Comparison of ENCODE assay signal across 19 mouse cellular contexts in genomic region chr12:100998564-100998962, GRCm38 (mm10). TPM values are rescaled to one million over a fixed set of nuclear protein-coding genes. Genes with fewer than 3 reads are reported as not detected.
DNase-seq lines count a peak whose midpoint lies in the region; ATAC-seq and TF ChIP-seq lines count a peak whose summit lies in the region.
"Had no signal": no experiment of that assay in that cellular context is flagged by ENCODE, and none has a peak within 500 bp of the region (broad histone marks: within the 10 kb centered on the region; RNA-seq: fewer than 3 reads in every experiment).

No protein-coding gene starts in this region.

- no peaks in the 10 kb centered on the region; the same call in 1 of the 2 replicates for H3K79me2 ChIP-seq in heart, adult 2 months (replicated peaks; ENCODE audit: control insufficient read depth, insufficient read depth, low read length)

- TF ChIP-seq POLR2A in heart, adult 2 months (IDR thresholded peaks at IDR 0.05; ENCODE audit: insufficient read depth, low read depth, low read length) = no peak

- intact Hi-C loops in heart, adult 2 months (cut with DNase I) = no loop called here

- H3K4me3 ChIP-seq in heart, adult 2 months = no peak overlapping the region
- no peak overlapping the region for H3K4me3 ChIP-seq in heart, embryonic 11.5 days (ENCODE audit: low read depth, low read length)
- no peak overlapping the region for H3K4me3 ChIP-seq in embryonic facial prominence, embryonic 13.5 days
- H3K4me3 ChIP-seq in liver, embryonic 14.5 days (ENCODE audit: insufficient read depth in 1 of 2, low read depth in 2 of 2, low read length in 2 of 2) = no peak overlapping the region
- H3K4me3 ChIP-seq: layer of hippocampus, adult 2 months; limb, embryonic 10.5 days; midbrain, embryonic 15.5 days; neural tube, embryonic 13.5 days had no signal

- H3K9ac ChIP-seq in heart, adult 2 months (ENCODE audit: low read depth, low read length) = no peak overlapping the region
- no peak overlapping the region for H3K9ac ChIP-seq in heart, embryonic 11.5 days (ENCODE audit: low read depth, low read length)
- no peak overlapping the region for H3K9ac ChIP-seq in embryonic facial prominence, embryonic 13.5 days
- peak overlapping the region; percentile 19; the same call in 1 of the 2 replicates for H3K9ac ChIP-seq in liver, embryonic 14.5 days (replicated peaks)
- H3K9ac ChIP-seq: midbrain, embryonic 15.5 days; neural tube, embryonic 13.5 days had no signal

- no peak overlapping the region for H3K4me2 ChIP-seq in heart, embryonic 11.5 days
- H3K4me2 ChIP-seq in embryonic facial prominence, embryonic 13.5 days = no peak overlapping the region
- H3K4me2 ChIP-seq in liver, embryonic 14.5 days (ENCODE audit: low read depth) = peak overlapping the region; percentile 37
- H3K4me2 ChIP-seq: midbrain, embryonic 15.5 days; neural tube, embryonic 13.5 days had no signal

- no peaks in the 10 kb centered on the region for H3K9me3 ChIP-seq in heart, embryonic 11.5 days (replicated peaks; ENCODE audit: control insufficient read depth, low read length)
- H3K9me3 ChIP-seq in embryonic facial prominence, embryonic 13.5 days = no peaks in the 10 kb centered on the region
- no peaks in the 10 kb centered on the region for H3K9me3 ChIP-seq in liver, embryonic 14.5 days (ENCODE audit: control insufficient read depth, low read length)
- H3K9me3 ChIP-seq: limb, embryonic 10.5 days; midbrain, embryonic 15.5 days; neural tube, embryonic 13.5 days had no signal

- WGBS in heart, adult 2 months = 28% methylated on average over 8 of the region's 8 CpGs
- WGBS in heart, embryonic 11.5 days (ENCODE audit: insufficient replicate concordance) = 32% methylated on average over 8 of the region's 8 CpGs
- 40% methylated on average over 8 of the region's 8 CpGs for WGBS in embryonic facial prominence, embryonic 13.5 days
- 36% methylated on average over 8 of the region's 8 CpGs for WGBS in liver, embryonic 14.5 days (ENCODE audit: insufficient replicate concordance)

- H3K36me3 ChIP-seq in heart, adult 2 months (ENCODE audit: control insufficient read depth, insufficient read depth, low read length) = no peaks in the 10 kb centered on the region
- no peaks in the 10 kb centered on the region for H3K36me3 ChIP-seq in heart, embryonic 11.5 days (ENCODE audit: control insufficient read depth, insufficient read depth, low read length)
- H3K36me3 ChIP-seq in embryonic facial prominence, embryonic 13.5 days = no peaks in the 10 kb centered on the region
- no peaks in the 10 kb centered on the region for H3K36me3 ChIP-seq in liver, embryonic 14.5 days (replicated peaks; ENCODE audit: control insufficient read depth, insufficient read depth, low read depth)
- H3K36me3 ChIP-seq: limb, embryonic 10.5 days; midbrain, embryonic 15.5 days; neural tube, embryonic 13.5 days had no signal

- DNase-seq in heart, adult 2 months = no peak
- DNase-seq in 416B (ENCODE audit: low read depth) = peak; percentile 52
- DNase-seq in liver, embryonic 14.5 days (ENCODE audit: low read depth in 3 of 3, low spot score in 3 of 3) = no peak
- no peak for DNase-seq in layer of hippocampus, postnatal 25 days (ENCODE audit: extremely low spot score in 1 of 2, low spot score in 1 of 2)
- DNase-seq in c-Kit-positive CD71-positive TER-119-positive erythroid progenitor cells, embryonic 14.5 days (ENCODE audit: low spot score) = no peak
- DNase-seq in T-cell, adult 2 months (ENCODE audit: low spot score) = no peak
- DNase-seq: cerebellum, adult 9-11 months; heart, adult 11 months; kidney, adult 9 months; lung, postnatal 36 days; right cerebral cortex, adult 18-20 months; thymus, postnatal 25 days had no signal

- peak overlapping the region; percentile 33 for H3K27ac ChIP-seq in heart, adult 2 months
- H3K27ac ChIP-seq in heart, embryonic 11.5 days (ENCODE audit: low read depth, low read length) = no peak overlapping the region
- H3K27ac ChIP-seq in embryonic facial prominence, embryonic 13.5 days = peak overlapping the region; percentile 9; the same call in 1 of the 2 replicates
- H3K27ac ChIP-seq in liver, embryonic 14.5 days = peak overlapping the region; percentile 73
- H3K27ac ChIP-seq: layer of hippocampus, adult 2 months; midbrain, embryonic 15.5 days; neural tube, embryonic 13.5 days had no signal

- no peak for ATAC-seq in heart, embryonic 11.5 days (replicated peaks; ENCODE audit: insufficient number of reproducible peaks, low FRiP score, low TSS enrichment)
- ATAC-seq in embryonic facial prominence, embryonic 13.5 days (ENCODE audit: insufficient number of reproducible peaks, insufficient read depth, low FRiP score, low TSS enrichment, low read depth) = no peak
- no peak; the same call in 1 of the 2 replicates for ATAC-seq in liver, embryonic 14.5 days (ENCODE audit: insufficient read depth)
- ATAC-seq: CD4-positive, CD25-positive, alpha-beta regulatory T cell, adult 4 months had no signal

- H3K4me1 ChIP-seq in heart, adult 2 months (ENCODE audit: control insufficient read depth, insufficient read depth, low read length) = peaks cover 17% of the 10 kb centered on the region
- peaks cover 20% of the 10 kb centered on the region for H3K4me1 ChIP-seq in heart, embryonic 11.5 days (ENCODE audit: control insufficient read depth, insufficient read depth, low read length)
- H3K4me1 ChIP-seq in embryonic facial prominence, embryonic 13.5 days = peaks cover 42% of the 10 kb centered on the region
- peaks cover 49 to 58% of the 10 kb centered on the region in 2 experiments for H3K4me1 ChIP-seq in liver, embryonic 14.5 days (replicated peaks; ENCODE audit: control insufficient read depth in 2 of 2, insufficient read depth in 2 of 2, low read length in 1 of 2)

- TF ChIP-seq EP300 in heart, adult 2 months (IDR thresholded peaks at IDR 0.05; ENCODE audit: insufficient read depth, low read depth, low read length) = no peak
- TF ChIP-seq EP300 in liver, embryonic 14.5 days (IDR thresholded peaks at IDR 0.05; ENCODE audit: low read depth) = no peak

- H3K27me3 ChIP-seq in heart, adult 2 months (ENCODE audit: control insufficient read depth, insufficient read depth, low read length) = no peaks in the 10 kb centered on the region
- peaks cover 36% of the 10 kb centered on the region for H3K27me3 ChIP-seq in heart, embryonic 11.5 days (ENCODE audit: control insufficient read depth, insufficient read depth, low read length)
- H3K27me3 ChIP-seq in embryonic facial prominence, embryonic 13.5 days = peaks cover 19% of the 10 kb centered on the region
- H3K27me3 ChIP-seq in liver, embryonic 14.5 days (ENCODE audit: control insufficient read depth, insufficient read depth, low read length) = no peaks in the 10 kb centered on the region
- H3K27me3 ChIP-seq: midbrain, embryonic 15.5 days had no signal

- no peak for TF ChIP-seq CTCF in heart, adult 2 months (IDR thresholded peaks at IDR 0.05)
- TF ChIP-seq CTCF in liver, embryonic 14.5 days (IDR thresholded peaks at IDR 0.05; ENCODE audit: low read depth) = no peak

RNA-seq across cellular contexts. Expression of gene Ccdc88c, which starts 30.3 kb away (rescaled TPM):
- total RNA-seq in heart, adult 2 months (2021) = 1 to 10 TPM; 3.6 to 5.2 TPM
- polyA plus RNA-seq in heart, adult 2 months (2012; rRNA removed) = 4.1 and 5.4 TPM in 2 replicates
- 2.0 and 3.1 TPM in 2 replicates for polyA plus RNA-seq in heart, embryonic 11.5 days (2014; fragmentation: Nextera tagmentation; extraction: Ambion mirVana)
- polyA plus RNA-seq in embryonic facial prominence, embryonic 13.5 days (2015; fragmentation: Nextera tagmentation; extraction: Ambion mirVana) = 4.5 and 5.5 TPM in 2 replicates
- polyA plus RNA-seq in liver, embryonic 14.5 days (2012; rRNA removed) = 9.2 and 9.3 TPM in 2 replicates
- polyA plus RNA-seq in liver, embryonic 14.5 days (2014; fragmentation: Nextera tagmentation; extraction: Ambion mirVana) = 5.3 and 6.2 TPM in 2 replicates
- total RNA-seq in layer of hippocampus, postnatal 25 days (2021) = 10 to 100 TPM; 26.7 to 40.1 TPM
